Comparison of ENCODE assay signal across 19 mouse cellular contexts in genomic region chr9:7042635-7043273, GRCm38 (mm10).
DNase-seq lines count a peak whose midpoint lies in the region; ATAC-seq and TF ChIP-seq lines count a peak whose summit lies in the region.
"Had no signal": no experiment of that assay in that cellular context is flagged by ENCODE, and none has a peak within 500 bp of the region (broad histone marks: within the 10 kb centered on the region; RNA-seq: fewer than 3 reads in every experiment).

No protein-coding gene starts in this region.

- no peak overlapping the region for H3K4me2 ChIP-seq in heart, embryonic 13.5 days
- no peak overlapping the region for H3K4me2 ChIP-seq in heart, postnatal 0 days (ENCODE audit: low read depth, low read length)
- H3K4me2 ChIP-seq: forebrain, embryonic 13.5 days; hindbrain, embryonic 13.5 days had no signal

- H3K36me3 ChIP-seq in heart, embryonic 13.5 days: peaks cover 34% of the 10 kb centered on the region
- H3K36me3 ChIP-seq in heart, postnatal 0 days (replicated peaks; ENCODE audit: control insufficient read depth, insufficient read depth, low read length): peaks cover 4% of the 10 kb centered on the region

- H3K9me3 ChIP-seq in heart, embryonic 13.5 days: peaks cover 13% of the 10 kb centered on the region
- H3K9me3 ChIP-seq in heart, postnatal 0 days (replicated peaks; ENCODE audit: control insufficient read depth, low read length): peaks cover 14% of the 10 kb centered on the region
- H3K9me3 ChIP-seq: embryonic facial prominence, embryonic 10.5 days; forebrain, embryonic 13.5 days; hindbrain, embryonic 13.5 days had no signal

- no peaks in the 10 kb centered on the region for H3K27me3 ChIP-seq in heart, embryonic 13.5 days (replicated peaks)
- H3K27me3 ChIP-seq in heart, postnatal 0 days (ENCODE audit: control insufficient read depth, insufficient read depth, low read length): no peaks in the 10 kb centered on the region
- H3K27me3 ChIP-seq: forebrain, embryonic 13.5 days; hindbrain, embryonic 13.5 days; Patski had no signal

- 20% methylated on average over 5 of the region's 5 CpGs for WGBS in heart, embryonic 13.5 days
- 9% methylated on average over 5 of the region's 5 CpGs for WGBS in heart, postnatal 0 days

- no peak overlapping the region for H3K4me3 ChIP-seq in heart, embryonic 13.5 days
- no peak overlapping the region for H3K4me3 ChIP-seq in heart, postnatal 0 days (ENCODE audit: low read depth, low read length)
- H3K4me3 ChIP-seq: embryonic facial prominence, embryonic 10.5 days; forebrain, embryonic 13.5 days; hindbrain, embryonic 13.5 days had no signal

- peak overlapping the region; percentile 58 for H3K27ac ChIP-seq in heart, embryonic 13.5 days (replicated peaks)
- peak overlapping the region; percentile 20; the same call in 1 of the 2 replicates for H3K27ac ChIP-seq in heart, postnatal 0 days (ENCODE audit: low read depth)
- H3K27ac ChIP-seq: embryonic facial prominence, embryonic 10.5 days; forebrain, embryonic 13.5 days; hindbrain, embryonic 13.5 days; hindbrain, postnatal 0 days had no signal

- peak; percentile 78 for TF ChIP-seq EP300 in heart, postnatal 0 days (IDR thresholded peaks at IDR 0.05; ENCODE audit: low read depth)

- no peak for TF ChIP-seq CTCF in heart, postnatal 0 days (IDR thresholded peaks at IDR 0.05; ENCODE audit: low read depth)

- intact Hi-C loops in heart, postnatal 36 days (cut with DNase I): no loop called here

- H3K9ac ChIP-seq in heart, embryonic 13.5 days: no peak overlapping the region
- no peak overlapping the region for H3K9ac ChIP-seq in heart, postnatal 0 days (replicated peaks; ENCODE audit: low read depth, low read length)
- H3K9ac ChIP-seq: forebrain, embryonic 13.5 days; forebrain, postnatal 0 days; hindbrain, embryonic 13.5 days had no signal

- H3K4me1 ChIP-seq in heart, embryonic 13.5 days: peaks cover 8% of the 10 kb centered on the region; the same call in 1 of the 2 replicates
- H3K4me1 ChIP-seq in heart, postnatal 0 days (ENCODE audit: control insufficient read depth, insufficient read depth): no peaks in the 10 kb centered on the region
- H3K4me1 ChIP-seq: embryonic facial prominence, embryonic 10.5 days; forebrain, embryonic 13.5 days; hindbrain, embryonic 13.5 days had no signal

- ATAC-seq in heart, embryonic 13.5 days (ENCODE audit: extremely low read depth, insufficient number of reproducible peaks, low FRiP score, low TSS enrichment): peak; percentile 46; the same call in 1 of the 2 replicates
- ATAC-seq in heart, postnatal 0 days (ENCODE audit: insufficient read depth, low read depth): peak; percentile 83
- no peak for ATAC-seq in megakaryocyte-erythroid progenitor cell, adult 5-6 weeks (replicated peaks; ENCODE audit: low FRiP score, low TSS enrichment, poor library complexity, severe bottlenecking)
- ATAC-seq: forebrain, embryonic 13.5 days; forebrain, postnatal 0 days; hindbrain, postnatal 0 days; Patski had no signal

- DNase-seq in heart, postnatal 36 days: no peak
- peak; percentile 33 for DNase-seq in heart, postnatal 0 days (ENCODE audit: low spot score)
- no peak for DNase-seq in heart, adult 8-10 months (ENCODE audit: low spot score)
- DNase-seq in lung, postnatal 25 days (ENCODE audit: low spot score): peak; percentile 2
- no peak for DNase-seq in lung, adult 18-20 months
- DNase-seq: adrenal gland, adult 2 months; adrenal gland, postnatal 36 days; cerebellum, adult 2 months; cerebellum, postnatal 10 days; forebrain, postnatal 0 days; gastrocnemius, postnatal 14 days; kidney, adult 11 months had no signal

Comparison
In these comparisons a context has a peak if more than half of its experiments do, and no peak if none do; other contexts are left out.
1. DNase-seq: peak in heart, postnatal 0 days (single experiment) and lung, postnatal 25 days (single experiment); none in heart, postnatal 36 days (0 of 2), heart, adult 8-10 months (single experiment) and lung, adult 18-20 months (0 of 2).